Mouse (Mus musculus) forebrain, postnatal 0 days (tissue): ENCODE results near the gene Atp1b2. TPM values are rescaled to one million over a fixed set of nuclear protein-coding genes. Genes with fewer than 3 reads are reported as not detected.

Experiments
- ATAC-seq: fragments of 200-750 bp; cut with Nextera tagmentation; 2 replicates; pipeline ENCODE4 v1.8.0; 2017; ENCODE audit warnings: mild to moderate bottlenecking, moderate library complexity
- DNase-seq: peaks from one replicate; pipeline ENCODE4 v3.0.0-alpha.2; 2015
- H3K27ac ChIP-seq: fragments of 300-500 bp; sonication (generic); 2 replicates; pipeline ENCODE4 v1.5.1; 2014; ENCODE audit warnings: low read depth, mild to moderate bottlenecking, antibody characterized with exemption, low read length, moderate library complexity, mixed read lengths
- H3K27me3 ChIP-seq: fragments of 300-500 bp; sonication (generic); 2 replicates; pipeline ENCODE4 v1.6.1; 2014; ENCODE audit warnings: mild to moderate bottlenecking, low read length, mixed read lengths; ENCODE audit not compliant: insufficient read depth
- H3K36me3 ChIP-seq: fragments of 300-500 bp; sonication (generic); 2 replicates; pipeline ENCODE4 v1.6.1; 2014; ENCODE audit warnings: mild to moderate bottlenecking, moderate library complexity; ENCODE audit not compliant: insufficient read depth
- H3K4me1 ChIP-seq: fragments of 300-500 bp; sonication (generic); 2 replicates; pipeline ENCODE4 v1.6.1; 2014; ENCODE audit warnings: antibody characterized with exemption; ENCODE audit not compliant: insufficient read depth
- H3K4me2 ChIP-seq: fragments of 300-500 bp; sonication (generic); 2 replicates; pipeline ENCODE4 v1.6.1; 2014; ENCODE audit warnings: low read depth, mild to moderate bottlenecking, moderate library complexity
- H3K4me3 ChIP-seq: fragments of 300-500 bp; sonication (generic); 2 replicates; pipeline ENCODE4 v1.5.1; 2014; ENCODE audit warnings: low read depth, low read length, mixed read lengths
- H3K9ac ChIP-seq: fragments of 300-500 bp; sonication (generic); 2 replicates; pipeline ENCODE4 v1.6.1; 2014; ENCODE audit warnings: mild to moderate bottlenecking
- H3K9me3 ChIP-seq: fragments of 300-500 bp; sonication (generic); 2 replicates; pipeline ENCODE4 v1.6.1; 2016; ENCODE audit warnings: low read length
- CTCF ChIP-seq: sonication (generic); IDR thresholded peaks from 2 replicates; pipeline ENCODE4 v1.5.1; 2016; ENCODE audit warnings: antibody characterized with exemption, control low read depth, low read depth
- WGBS: fragments of 180-500 bp; shearing (Covaris S2); extraction: QIAGEN DNeasy Blood & Tissue Kit; methylation state at CpG from one replicate; pipeline ENCODE4 v1.1.7; 2014; 5-methylcytosine and 5-hydroxymethylcytosine counted together
- polyA plus RNA-seq: library from polyadenylated mRNA; unstranded; fragments of >200 nt; fragmentation: Nextera tagmentation; extraction: Ambion mirVana; gene quantifications from 2 replicates; pipeline ENCODE4 v1.2.1, GENCODE M21; 2015
- total RNA-seq: library from RNA; depleted of rRNA; stranded (reverse); fragments of >200 nt; gene quantifications from 2 replicates; pipeline ENCODE4 v1.2.3, GENCODE M21; 2014

The Atp1b2 gene
- total and polyA plus RNA-seq, 2 experiments from 2014 or later = 74.0 to 106 TPM

- peak; percentile 50 for DNase-seq
- no peak for TF ChIP-seq CTCF
- WGBS = 11% methylated on average over 6 of the region's 6 CpGs
- Histone ChIP-seq H3K36me3 (peaks cover 30% of the 10 kb centered on the region; the same call in 1 of the 2 replicates), H3K4me2 (no peak overlapping the region), H3K9ac (0 out of 2 replicates have a peak overlapping the region, but pooled peaks have one; percentile 22), H3K9me3 (no peaks in the 10 kb centered on the region), H3K27ac (0 out of 2 replicates have a peak overlapping the region, but pooled peaks have one; percentile 35), H3K4me1 (peaks cover 15% of the 10 kb centered on the region), H3K27me3 (no peaks in the 10 kb centered on the region), H3K4me3 (no peak overlapping the region)
- peak; percentile 74; the same call in 1 of the 2 replicates for ATAC-seq
These were observed 5.6 kb downstream of the Atp1b2 start for GRCm38 (mm10) chr11:69600098-69600497.

GRCm38 (mm10) chr11:69599436-69599835 is 6.3 kb downstream of the Atp1b2 start:
- WGBS = 17% methylated on average over 9 of the region's 9 CpGs
- ATAC-seq = no peak
- peaks cover 30% of the 10 kb centered on the region; the same call in 1 of the 2 replicates for H3K36me3 ChIP-seq
- H3K9me3 ChIP-seq = no peaks in the 10 kb centered on the region
- peaks cover 15% of the 10 kb centered on the region for H3K4me1 ChIP-seq
- no peak overlapping the region for H3K27ac ChIP-seq
- H3K27me3 ChIP-seq = no peaks in the 10 kb centered on the region
- no peak for DNase-seq
- no peak overlapping the region for H3K4me2 ChIP-seq
- TF ChIP-seq CTCF = no peak
- H3K4me3 ChIP-seq = no peak overlapping the region
- H3K9ac ChIP-seq = no peak overlapping the region

GRCm38 (mm10) chr11:69594853-69595252 is 10.9 kb downstream of the Atp1b2 start:
- Histone ChIP-seq H3K4me3 (no peak overlapping the region), H3K27me3 (no peaks in the 10 kb centered on the region), H3K4me2 (no peak overlapping the region), H3K27ac (no peak overlapping the region), H3K36me3 (peaks cover 30% of the 10 kb centered on the region), H3K9ac (no peak overlapping the region), H3K9me3 (no peaks in the 10 kb centered on the region), H3K4me1 (no peaks in the 10 kb centered on the region; the same call in 1 of the 2 replicates)
- TF ChIP-seq CTCF = no peak
- no peak for ATAC-seq
- WGBS = 95% methylated on average over 6 of the region's 6 CpGs
- DNase-seq = no peak

GRCm38 (mm10) chr11:69592799-69593198 is 12.9 kb downstream of the Atp1b2 start:
- DNase-seq = no peak
- 72% methylated on average over 4 of the region's 4 CpGs for WGBS
- Histone ChIP-seq H3K4me3 (no peak overlapping the region), H3K9ac (no peak overlapping the region), H3K4me1 (no peaks in the 10 kb centered on the region), H3K36me3 (peaks cover 44% of the 10 kb centered on the region), H3K4me2 (no peak overlapping the region), H3K27ac (peak overlapping the region; percentile 10; the same call in 1 of the 2 replicates), H3K9me3 (no peaks in the 10 kb centered on the region), H3K27me3 (no peaks in the 10 kb centered on the region)
- ATAC-seq = no peak
- TF ChIP-seq CTCF = no peak

GRCm38 (mm10) chr11:69591899-69592637 is 13.7 kb downstream of the Atp1b2 start:
- H3K4me1 ChIP-seq = no peaks in the 10 kb centered on the region
- no peak for TF ChIP-seq CTCF
- H3K9me3 ChIP-seq = no peaks in the 10 kb centered on the region
- no peak overlapping the region for H3K4me2 ChIP-seq
- DNase-seq = peak; percentile 77
- H3K27ac ChIP-seq = peak overlapping the region; percentile 62
- peak; percentile 95 for ATAC-seq
- 28% methylated on average over 7 of the region's 7 CpGs for WGBS
- no peak overlapping the region for H3K9ac ChIP-seq
- H3K36me3 ChIP-seq = peaks cover 51% of the 10 kb centered on the region
- no peaks in the 10 kb centered on the region for H3K27me3 ChIP-seq
- H3K4me3 ChIP-seq = no peak overlapping the region

- peak overlapping the region; percentile 62; the same call in 1 of the 2 replicates for H3K27ac ChIP-seq
- peaks cover 52% of the 10 kb centered on the region for H3K36me3 ChIP-seq
- WGBS = 92% methylated on average over 3 of the region's 3 CpGs
- ATAC-seq (no peak), DNase-seq (no peak)
- H3K9me3 ChIP-seq = no peaks in the 10 kb centered on the region
- H3K4me3 ChIP-seq = no peak overlapping the region
- H3K27me3 ChIP-seq = no peaks in the 10 kb centered on the region
- H3K4me1 ChIP-seq = no peaks in the 10 kb centered on the region
- H3K9ac ChIP-seq = no peak overlapping the region
- no peak overlapping the region for H3K4me2 ChIP-seq
- no peak for TF ChIP-seq CTCF
These were observed 14.3 kb downstream of the Atp1b2 start for GRCm38 (mm10) chr11:69591424-69591823.

- DNase-seq (no peak), ATAC-seq (no peak)
- H3K27me3 ChIP-seq = no peaks in the 10 kb centered on the region
- TF ChIP-seq CTCF = no peak
- H3K4me1 ChIP-seq = no peaks in the 10 kb centered on the region
- no peak overlapping the region for H3K4me3 ChIP-seq
- peaks cover 51% of the 10 kb centered on the region for H3K36me3 ChIP-seq
- no peak overlapping the region for H3K9ac ChIP-seq
- 96% methylated on average over 8 of the region's 8 CpGs for WGBS
- H3K9me3 ChIP-seq = no peaks in the 10 kb centered on the region
- no peak overlapping the region for H3K4me2 ChIP-seq
- H3K27ac ChIP-seq = no peak overlapping the region
These were observed 15.1 kb downstream of the Atp1b2 start for GRCm38 (mm10) chr11:69590622-69591021.
